Mouse (Mus musculus): Measurements from ENCODE around the gene Colca2.

The Colca2 gene

DNA sequence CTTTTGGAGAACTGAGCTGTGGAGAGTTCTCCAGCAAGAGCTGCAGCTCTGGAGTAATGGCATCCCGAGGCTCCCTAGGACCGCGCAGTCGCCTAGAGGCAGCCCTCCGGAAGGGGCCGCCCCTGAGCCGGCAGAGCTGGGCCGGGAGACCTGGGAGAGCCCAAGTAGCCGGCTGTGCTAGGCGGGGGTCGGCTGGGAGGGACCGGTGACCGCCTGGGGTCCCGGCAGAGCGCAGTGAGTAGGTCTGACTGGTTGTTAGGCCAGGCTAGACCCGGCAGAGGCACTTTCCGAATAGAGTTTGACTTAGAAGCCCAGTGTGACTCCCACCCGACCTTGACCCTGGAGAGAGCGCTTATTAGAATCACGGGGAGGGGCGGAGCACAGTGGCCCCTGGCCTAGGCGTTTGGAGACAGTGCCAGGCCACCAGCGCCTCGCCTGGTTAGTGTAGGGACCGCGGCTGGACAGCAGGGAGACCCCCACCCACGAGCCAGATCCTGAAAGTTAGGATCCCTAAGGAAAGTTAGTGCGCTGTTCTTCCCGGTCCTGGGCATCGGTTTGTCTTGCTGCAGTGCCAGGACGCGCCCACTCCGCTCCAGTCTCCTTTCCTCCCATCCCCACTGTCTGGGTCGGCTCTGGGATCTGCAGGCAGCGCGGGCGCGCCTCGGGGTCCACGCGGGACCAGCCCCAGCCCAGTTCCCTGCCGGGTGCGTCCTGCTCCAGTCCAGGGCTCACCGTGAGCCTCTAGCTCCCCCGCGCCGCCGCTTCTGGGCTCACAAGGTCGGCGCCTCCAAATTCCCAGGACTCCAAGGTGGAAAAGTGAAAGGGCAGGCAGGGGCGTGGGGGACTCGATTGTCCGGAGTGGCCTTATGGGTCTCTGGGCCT, at the start of gene Colca2:
TSS of gene Colca2 (minus strand) at position 70 of the 882 bp plus-strand sequence.
- DNase-seq, result peak; percentile 93

DNA sequence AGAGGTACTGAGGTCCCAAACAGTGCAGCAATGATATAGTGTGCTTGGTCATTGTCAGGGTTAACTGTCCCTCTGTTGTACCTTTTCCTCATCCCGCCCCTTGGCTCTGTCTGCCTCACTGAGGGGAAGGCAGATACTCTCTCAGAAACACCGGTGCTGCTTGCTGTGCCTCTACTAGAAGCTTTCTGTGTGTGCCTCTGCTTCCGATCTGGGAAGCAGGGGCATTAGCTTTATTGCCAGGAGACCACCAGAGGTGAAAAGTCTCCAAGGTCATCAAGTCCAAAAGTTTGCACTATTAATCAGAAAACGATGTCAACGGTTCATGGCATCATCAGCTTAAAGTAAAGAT, 49.2 kb upstream of the Colca2 start:
- DNase-seq, result no peak

- DNase-seq, result no peak
Observed at GRCm38 (mm10) chr9:51326619-51327554, 48.5 kb upstream of the Colca2 start.

GRCm38 (mm10) chr9:51324406-51325065, 46.2 kb upstream of the Colca2 start:
- DNase-seq, result no peak

GRCm38 (mm10) chr9:51320096-51320495, 41.7 kb upstream of the Colca2 start:
- DNase-seq, result no peak

DNA sequence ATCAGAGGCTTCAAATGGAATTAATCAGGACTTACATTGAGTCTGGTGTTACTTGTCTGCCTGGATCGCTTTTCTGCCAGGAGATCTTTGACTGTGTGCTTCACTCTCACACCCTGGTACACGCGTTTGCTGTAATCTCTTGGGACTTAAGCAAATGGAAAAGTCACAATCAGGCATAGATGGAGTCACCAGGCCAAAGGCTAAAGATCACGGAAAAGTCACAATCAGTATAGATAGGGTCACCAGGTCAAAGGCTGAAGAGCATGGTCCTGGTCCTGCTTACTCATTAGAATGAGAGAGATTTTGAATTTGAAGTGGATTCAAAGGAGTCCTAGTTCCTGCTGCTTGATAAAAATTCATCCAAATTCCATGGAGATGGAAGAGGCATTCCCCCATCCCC, 39.9 kb upstream of the Colca2 start:
- DNase-seq, result no peak

DNA sequence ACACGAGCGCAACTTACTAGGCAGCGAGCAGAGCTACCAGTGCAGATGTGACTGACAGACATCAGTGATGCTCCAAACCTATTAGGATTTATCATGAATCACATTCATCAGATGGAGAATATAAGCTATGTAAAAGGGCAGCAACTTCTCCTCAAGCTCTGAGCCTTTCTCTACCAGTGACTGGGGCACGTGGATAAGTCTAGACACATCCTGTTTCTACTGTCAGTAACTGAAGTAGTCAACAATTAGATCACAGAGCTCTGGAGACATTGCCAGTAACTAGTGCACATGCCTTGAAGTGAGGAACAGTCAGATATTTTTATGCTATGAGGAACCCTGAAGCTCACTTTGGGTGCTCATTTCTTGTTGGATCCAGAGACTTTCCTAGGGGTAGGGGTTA, 39.0 kb upstream of the Colca2 start:
- no peak for DNase-seq

GRCm38 (mm10) chr9:51315402-51316063, 37.2 kb upstream of the Colca2 start:
- no peak for DNase-seq

GRCm38 (mm10) chr9:51312554-51313317, 34.4 kb upstream of the Colca2 start:
- peak; percentile 60 for DNase-seq

GRCm38 (mm10) chr9:51310515-51310914, 32.1 kb upstream of the Colca2 start:
- no peak for DNase-seq

- no peak for DNase-seq
Observed at GRCm38 (mm10) chr9:51306351-51306750, 28.0 kb upstream of the Colca2 start.

GRCm38 (mm10) chr9:51305146-51305545, 26.8 kb upstream of the Colca2 start:
- DNase-seq, result no peak

DNA sequence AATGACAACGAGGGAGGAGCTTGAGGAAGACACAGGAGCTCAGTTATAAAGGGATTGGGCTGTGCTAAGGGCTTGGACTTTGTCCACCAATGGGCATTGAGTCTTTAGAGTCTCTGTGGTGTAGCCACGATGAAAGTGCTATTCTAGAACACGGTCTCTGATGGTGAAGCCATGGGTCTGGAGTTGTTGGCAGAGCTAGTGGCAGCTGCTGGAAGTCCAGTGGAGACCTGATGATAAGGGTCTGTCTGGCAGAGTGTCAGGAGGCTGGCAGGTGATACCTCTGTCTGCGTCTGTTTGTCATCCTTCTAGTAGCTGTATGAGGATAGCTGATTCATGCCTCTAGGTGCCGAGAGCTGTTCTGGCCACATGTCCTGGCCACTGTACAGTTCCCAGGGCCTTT, 25.6 kb upstream of the Colca2 start:
- DNase-seq, result no peak

GRCm38 (mm10) chr9:51293541-51293940, 15.2 kb upstream of the Colca2 start:
- no peak for DNase-seq

DNA sequence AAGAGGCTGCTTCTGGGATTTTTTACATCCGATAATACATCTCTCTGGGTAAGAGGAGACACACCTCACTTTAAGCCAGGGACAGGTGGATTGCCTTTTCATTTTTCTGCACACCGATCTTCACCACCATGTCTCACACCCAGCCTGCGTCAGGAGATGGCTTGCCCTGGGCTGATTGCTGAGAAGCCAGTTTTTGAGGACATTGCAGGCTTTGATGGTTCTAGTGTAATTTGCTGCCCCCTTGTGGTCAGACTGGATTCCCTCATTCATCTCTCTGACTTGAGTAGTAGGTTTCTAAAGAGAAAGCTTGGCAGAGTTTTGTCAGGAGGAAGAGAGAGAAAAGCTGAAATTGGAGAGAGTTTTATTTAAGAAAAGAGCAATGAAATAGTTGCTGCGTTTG, 14.3 kb upstream of the Colca2 start:
- DNase-seq, result peak; percentile 90

DNA sequence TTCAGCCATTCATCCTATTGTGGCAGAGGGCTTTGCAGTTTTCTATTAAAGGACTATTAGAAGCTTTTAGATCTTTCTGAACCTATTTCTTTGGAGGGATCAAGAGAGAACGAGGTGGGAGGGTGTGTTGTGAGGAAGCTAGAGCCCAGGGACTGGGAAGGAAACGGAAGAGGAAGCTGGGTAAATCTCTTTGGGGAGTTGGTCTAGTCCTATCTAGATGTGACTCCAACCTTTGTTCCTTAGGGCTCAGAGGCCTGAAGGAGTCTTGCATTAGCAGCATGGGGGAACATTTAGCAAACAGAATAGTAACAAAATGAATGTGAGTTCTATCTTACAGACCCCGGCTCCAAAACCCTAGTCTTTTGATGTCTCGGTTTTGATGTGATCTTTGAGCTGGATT, 12.6 kb upstream of the Colca2 start:
- DNase-seq, result no peak

GRCm38 (mm10) chr9:51286079-51286478, 7.7 kb upstream of the Colca2 start:
- peak; percentile 51 for DNase-seq

DNA sequence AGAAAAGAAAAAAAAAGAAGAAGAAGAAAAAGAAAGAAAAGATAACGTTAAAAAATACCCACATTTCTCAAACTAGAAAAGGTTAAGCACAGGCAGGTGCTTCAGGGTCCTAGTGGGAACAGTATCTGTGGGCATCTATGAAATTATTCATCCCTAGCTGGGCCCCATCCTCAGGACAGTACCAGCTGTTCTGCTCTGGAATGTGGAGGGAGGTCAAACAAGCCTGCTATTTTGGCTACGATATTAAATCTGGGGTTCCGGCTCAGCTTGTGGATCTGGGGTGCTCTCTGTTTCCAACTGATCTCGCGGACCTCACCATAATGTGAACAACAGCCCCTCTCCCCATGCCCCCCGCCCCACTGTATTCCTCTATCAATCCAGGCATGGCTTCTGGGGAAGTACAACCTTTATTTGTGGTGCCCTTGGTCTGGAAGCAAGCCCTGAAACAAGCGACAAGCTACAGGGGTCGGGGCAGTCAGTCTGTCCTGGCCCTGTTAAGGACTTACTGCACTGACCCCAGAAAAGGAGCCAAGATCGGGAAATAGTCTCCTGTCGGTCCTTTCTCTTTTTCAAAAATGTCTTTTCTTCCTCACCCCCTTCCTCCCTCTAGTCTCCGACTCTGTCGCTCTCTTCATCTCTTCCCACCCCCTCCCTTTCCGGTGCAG, 403 bp downstream of the Colca2 start:
- peak; percentile 24 for DNase-seq

GRCm38 (mm10) chr9:51274678-51275077, 3.7 kb downstream of the Colca2 start:
- DNase-seq, result peak; percentile 31

GRCm38 (mm10) chr9:51273581-51274154, 4.7 kb downstream of the Colca2 start:
- DNase-seq, result no peak

DNA sequence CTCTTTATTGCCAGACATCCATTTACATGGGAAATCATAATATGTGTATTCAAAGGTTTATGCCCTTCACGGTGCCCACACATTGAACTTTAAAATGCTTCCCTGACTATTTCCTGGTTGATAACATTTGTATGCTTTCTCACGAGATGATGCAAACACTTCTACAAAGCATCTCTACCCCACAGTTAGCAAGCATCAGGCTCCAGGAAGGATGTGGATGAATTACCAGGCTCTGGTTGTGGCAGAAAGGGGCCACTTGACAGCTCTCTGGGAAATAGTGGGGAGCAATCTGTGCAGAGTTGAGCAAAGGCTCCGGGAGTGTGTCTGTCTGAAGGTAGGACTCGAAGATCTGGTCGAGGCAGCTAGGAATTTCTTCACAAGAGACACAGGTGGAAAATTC, 6.3 kb downstream of the Colca2 start:
- DNase-seq, result no peak

Data from lung, postnatal 10 days (tissue).